ENCODE assay signal across 16 mouse cellular contexts in genomic region chr4:138696720-138697119, GRCm38 (mm10). TPM values are rescaled to one million over a fixed set of nuclear protein-coding genes. Genes with fewer than 3 reads are reported as not detected.
A peak's percentile ranks its signal among the peaks of the same experiment; 100 is the strongest.
DNase-seq lines count a peak whose midpoint lies in the region; ATAC-seq and TF ChIP-seq lines count a peak whose summit lies in the region.
"Had no signal": no experiment of that assay in that cellular context is flagged by ENCODE, and none has a peak within 500 bp of the region (broad histone marks: within the 10 kb centered on the region; RNA-seq: fewer than 3 reads in every experiment).

No protein-coding gene starts in this region.

- DNase-seq in embryonic facial prominence, embryonic 14.5 days (ENCODE audit: low spot score) = peak; percentile 32
- no peak for DNase-seq in embryonic facial prominence, embryonic 10.5 days (ENCODE audit: low spot score)
- peak; percentile 66 for DNase-seq in Muller cell, postnatal 12 days (ENCODE audit: inconsistent ontology term)
- no peak for DNase-seq in heart, adult 9 months (ENCODE audit: low spot score in 2 of 2)
- DNase-seq in stomach, postnatal 0 days (ENCODE audit: low spot score) = no peak
- DNase-seq in natural killer cell, adult 2 months (ENCODE audit: low spot score in 2 of 2) = no peak
- DNase-seq: cerebellum, adult 18-20 months; gastrocnemius, postnatal 25 days had no signal

- H3K27ac ChIP-seq in embryonic facial prominence, embryonic 14.5 days (replicated peaks; ENCODE audit: low read depth, low read length) = no peak overlapping the region
- no peak overlapping the region for H3K27ac ChIP-seq in embryonic facial prominence, embryonic 10.5 days (replicated peaks)
- no peak overlapping the region for H3K27ac ChIP-seq in forebrain, embryonic 16.5 days (ENCODE audit: low read length)
- H3K27ac ChIP-seq in kidney, embryonic 15.5 days = peak overlapping the region; percentile 70
- H3K27ac ChIP-seq in stomach, postnatal 0 days (replicated peaks) = no peak overlapping the region
- H3K27ac ChIP-seq: hindbrain, embryonic 15.5 days; liver, embryonic 12.5 days had no signal

- no peaks in the 10 kb centered on the region for H3K36me3 ChIP-seq in embryonic facial prominence, embryonic 14.5 days (ENCODE audit: control insufficient read depth, insufficient read depth, low read length)
- H3K36me3 ChIP-seq in embryonic facial prominence, embryonic 10.5 days (replicated peaks) = no peaks in the 10 kb centered on the region
- H3K36me3 ChIP-seq in forebrain, embryonic 16.5 days (ENCODE audit: control insufficient read depth, insufficient read depth) = no peaks in the 10 kb centered on the region
- no peaks in the 10 kb centered on the region for H3K36me3 ChIP-seq in kidney, embryonic 15.5 days
- no peaks in the 10 kb centered on the region for H3K36me3 ChIP-seq in stomach, postnatal 0 days (ENCODE audit: control insufficient read depth, insufficient read depth, low read length)
- H3K36me3 ChIP-seq: hindbrain, embryonic 15.5 days; liver, embryonic 12.5 days had no signal

- H3K4me1 ChIP-seq in embryonic facial prominence, embryonic 14.5 days (ENCODE audit: control insufficient read depth, insufficient read depth, low read length) = no peaks in the 10 kb centered on the region
- peaks cover 20% of the 10 kb centered on the region for H3K4me1 ChIP-seq in embryonic facial prominence, embryonic 10.5 days
- peaks cover 28% of the 10 kb centered on the region for H3K4me1 ChIP-seq in forebrain, embryonic 16.5 days (replicated peaks; ENCODE audit: control insufficient read depth, insufficient read depth, low read length)
- H3K4me1 ChIP-seq in kidney, embryonic 15.5 days = peaks cover 20% of the 10 kb centered on the region
- no peaks in the 10 kb centered on the region for H3K4me1 ChIP-seq in stomach, postnatal 0 days (replicated peaks; ENCODE audit: control insufficient read depth, insufficient read depth)
- H3K4me1 ChIP-seq: liver, embryonic 12.5 days; megakaryocyte, embryonic 14.5 days had no signal

- WGBS in embryonic facial prominence, embryonic 14.5 days = 24% methylated on average over 7 of the region's 7 CpGs
- WGBS in embryonic facial prominence, embryonic 10.5 days = 13% methylated on average over 7 of the region's 7 CpGs
- 3% methylated on average over 7 of the region's 7 CpGs for WGBS in forebrain, embryonic 16.5 days
- 19% methylated on average over 7 of the region's 7 CpGs for WGBS in kidney, embryonic 15.5 days
- WGBS in stomach, postnatal 0 days = 37% methylated on average over 7 of the region's 7 CpGs

- peaks cover 18% of the 10 kb centered on the region; the same call in 1 of the 2 replicates for H3K27me3 ChIP-seq in embryonic facial prominence, embryonic 14.5 days (replicated peaks; ENCODE audit: control insufficient read depth, insufficient read depth, low read length)
- peaks cover 46% of the 10 kb centered on the region for H3K27me3 ChIP-seq in embryonic facial prominence, embryonic 10.5 days (replicated peaks; ENCODE audit: low read depth, poor library complexity, severe bottlenecking)
- H3K27me3 ChIP-seq in forebrain, embryonic 16.5 days (replicated peaks; ENCODE audit: control insufficient read depth, insufficient read depth, low read length) = 0 out of 2 replicates have a peak, but pooled peaks cover 9% of the 10 kb centered on the region
- H3K27me3 ChIP-seq in kidney, embryonic 15.5 days = peaks cover 32% of the 10 kb centered on the region
- H3K27me3 ChIP-seq in stomach, postnatal 0 days (ENCODE audit: control insufficient read depth, insufficient read depth, low read length) = no peaks in the 10 kb centered on the region
- H3K27me3 ChIP-seq: Patski had no signal

- no peaks in the 10 kb centered on the region for H3K9me3 ChIP-seq in embryonic facial prominence, embryonic 14.5 days (ENCODE audit: control insufficient read depth, low read length)
- no peaks in the 10 kb centered on the region for H3K9me3 ChIP-seq in embryonic facial prominence, embryonic 10.5 days
- no peaks in the 10 kb centered on the region for H3K9me3 ChIP-seq in forebrain, embryonic 16.5 days (ENCODE audit: control insufficient read depth, low read length)
- H3K9me3 ChIP-seq in kidney, embryonic 15.5 days (replicated peaks) = no peaks in the 10 kb centered on the region
- H3K9me3 ChIP-seq in stomach, postnatal 0 days (ENCODE audit: control insufficient read depth, low read length) = no peaks in the 10 kb centered on the region
- H3K9me3 ChIP-seq: hindbrain, embryonic 15.5 days; liver, embryonic 12.5 days had no signal

- no peak overlapping the region for H3K4me2 ChIP-seq in embryonic facial prominence, embryonic 14.5 days (ENCODE audit: low read depth, low read length)
- H3K4me2 ChIP-seq in forebrain, embryonic 16.5 days (ENCODE audit: low read length) = no peak overlapping the region
- no peak overlapping the region for H3K4me2 ChIP-seq in kidney, embryonic 15.5 days
- H3K4me2 ChIP-seq in stomach, postnatal 0 days (replicated peaks; ENCODE audit: low read depth) = no peak overlapping the region
- H3K4me2 ChIP-seq: hindbrain, embryonic 15.5 days; liver, embryonic 12.5 days had no signal

- ATAC-seq in embryonic facial prominence, embryonic 14.5 days (ENCODE audit: low read depth) = no peak
- ATAC-seq in forebrain, embryonic 16.5 days = peak; percentile 29
- ATAC-seq in kidney, embryonic 15.5 days (replicated peaks; ENCODE audit: low FRiP score) = no peak
- no peak for ATAC-seq in stomach, postnatal 0 days (ENCODE audit: low FRiP score, low TSS enrichment)
- ATAC-seq: liver, embryonic 12.5 days; Patski had no signal

- H3K4me3 ChIP-seq in embryonic facial prominence, embryonic 14.5 days (ENCODE audit: low read depth, low read length) = no peak overlapping the region
- H3K4me3 ChIP-seq in embryonic facial prominence, embryonic 10.5 days = no peak overlapping the region
- H3K4me3 ChIP-seq in forebrain, embryonic 16.5 days (replicated peaks; ENCODE audit: low read length) = no peak overlapping the region
- no peak overlapping the region for H3K4me3 ChIP-seq in kidney, embryonic 15.5 days (replicated peaks)
- H3K4me3 ChIP-seq in stomach, postnatal 0 days (ENCODE audit: low read depth, low read length) = no peak overlapping the region
- H3K4me3 ChIP-seq: hindbrain, embryonic 15.5 days; liver, embryonic 12.5 days; megakaryocyte, embryonic 14.5 days had no signal

- no peak for TF ChIP-seq CTCF in stomach, postnatal 0 days (IDR thresholded peaks at IDR 0.05; ENCODE audit: low read depth)

- H3K9ac ChIP-seq in embryonic facial prominence, embryonic 14.5 days (ENCODE audit: low read depth, low read length) = no peak overlapping the region
- no peak overlapping the region for H3K9ac ChIP-seq in forebrain, embryonic 16.5 days (replicated peaks; ENCODE audit: low read depth, low read length)
- H3K9ac ChIP-seq in kidney, embryonic 15.5 days = no peak overlapping the region
- H3K9ac ChIP-seq in stomach, postnatal 0 days (ENCODE audit: low read length) = no peak overlapping the region
- H3K9ac ChIP-seq: hindbrain, embryonic 15.5 days; liver, embryonic 12.5 days had no signal

- TF ChIP-seq EP300 in stomach, postnatal 0 days (optimal IDR thresholded peaks at IDR 0.05) = no peak

RNA-seq across cellular contexts. Expression of gene Pla2g2c, which starts 27.9 kb away (rescaled TPM):
- 0.17 and 0.61 TPM in 2 replicates for polyA plus RNA-seq in embryonic facial prominence, embryonic 14.5 days (2014; fragmentation: Nextera tagmentation; extraction: Ambion mirVana)
- 0.52 and 0.65 TPM in 2 replicates for polyA plus RNA-seq in embryonic facial prominence, embryonic 10.5 days (2016; fragmentation: Nextera tagmentation; extraction: Ambion mirVana)
- not detected in 2 replicates for polyA plus RNA-seq in forebrain, embryonic 16.5 days (2015; fragmentation: Nextera tagmentation; extraction: Ambion mirVana)
- polyA plus RNA-seq in kidney, embryonic 15.5 days (2015; fragmentation: Nextera tagmentation; extraction: Ambion mirVana) = 0.33 and 0.45 TPM in 2 replicates
- polyA plus RNA-seq in stomach, postnatal 0 days (2015; fragmentation: Nextera tagmentation; extraction: Ambion mirVana) = 0.30 and 0.31 TPM in 2 replicates
- polyA plus RNA-seq: heart, embryonic 16.5 days; Patski; urinary bladder, adult 2 months had no signal

RNA-seq across cellular contexts. Expression of gene Ubxn10, which starts 40.2 kb away (rescaled TPM):
- polyA plus RNA-seq in embryonic facial prominence, embryonic 14.5 days (2014; fragmentation: Nextera tagmentation; extraction: Ambion mirVana) = 2.2 and 4.7 TPM in 2 replicates
- 1.3 and 1.4 TPM in 2 replicates for polyA plus RNA-seq in embryonic facial prominence, embryonic 10.5 days (2016; fragmentation: Nextera tagmentation; extraction: Ambion mirVana)
- 1.3 and 1.9 TPM in 2 replicates for polyA plus RNA-seq in forebrain, embryonic 16.5 days (2015; fragmentation: Nextera tagmentation; extraction: Ambion mirVana)
- polyA plus RNA-seq in kidney, embryonic 15.5 days (2015; fragmentation: Nextera tagmentation; extraction: Ambion mirVana) = 1.0 and 1.8 TPM in 2 replicates
- polyA plus RNA-seq in stomach, postnatal 0 days (2015; fragmentation: Nextera tagmentation; extraction: Ambion mirVana) = 0.64 and 0.81 TPM in 2 replicates
- polyA plus RNA-seq: Patski had no signal

Comparison
In these comparisons a context has a peak if more than half of its experiments do, and no peak if none do; other contexts are left out.
1. DNase-seq: peak in embryonic facial prominence, embryonic 14.5 days (single experiment) and Muller cell, postnatal 12 days (single experiment); none in embryonic facial prominence, embryonic 10.5 days (single experiment), heart, adult 9 months (0 of 2), stomach, postnatal 0 days (single experiment) and natural killer cell, adult 2 months (0 of 2).